Comparison of ENCODE assay signal across 10 mouse cellular contexts in genomic region chr12:51001722-51002592, GRCm38 (mm10).
DNase-seq lines count a peak whose midpoint lies in the region; ATAC-seq lines count a peak whose summit lies in the region.
"Had no signal": no experiment of that assay in that cellular context is flagged by ENCODE, and none has a peak within 500 bp of the region (broad histone marks: within the 10 kb centered on the region; RNA-seq: fewer than 3 reads in every experiment).

No protein-coding gene starts in this region.

- no peak overlapping the region for H3K9ac ChIP-seq in limb, embryonic 11.5 days (ENCODE audit: low read length)
- no peak overlapping the region for H3K9ac ChIP-seq in embryonic facial prominence, embryonic 14.5 days (ENCODE audit: low read depth, low read length)
- no peak overlapping the region for H3K9ac ChIP-seq in hindbrain, embryonic 15.5 days
- no peak overlapping the region for H3K9ac ChIP-seq in neural tube, embryonic 12.5 days

- H3K9me3 ChIP-seq in limb, embryonic 11.5 days (ENCODE audit: control insufficient read depth, low read length) = no peaks in the 10 kb centered on the region
- H3K9me3 ChIP-seq in limb, embryonic 10.5 days (replicated peaks) = no peaks in the 10 kb centered on the region
- no peaks in the 10 kb centered on the region for H3K9me3 ChIP-seq in embryonic facial prominence, embryonic 14.5 days (ENCODE audit: control insufficient read depth, low read length)
- no peaks in the 10 kb centered on the region for H3K9me3 ChIP-seq in hindbrain, embryonic 15.5 days
- no peaks in the 10 kb centered on the region for H3K9me3 ChIP-seq in neural tube, embryonic 12.5 days

- peaks cover 8% of the 10 kb centered on the region; the same call in 1 of the 2 replicates for H3K4me1 ChIP-seq in limb, embryonic 11.5 days (ENCODE audit: control insufficient read depth, insufficient read depth, low read length)
- peaks cover 31% of the 10 kb centered on the region for H3K4me1 ChIP-seq in limb, embryonic 10.5 days
- peaks cover 11% of the 10 kb centered on the region; the same call in 1 of the 2 replicates for H3K4me1 ChIP-seq in embryonic facial prominence, embryonic 14.5 days (ENCODE audit: control insufficient read depth, insufficient read depth, low read length)
- H3K4me1 ChIP-seq in hindbrain, embryonic 15.5 days (replicated peaks) = peaks cover 37% of the 10 kb centered on the region
- H3K4me1 ChIP-seq in neural tube, embryonic 12.5 days = peaks cover 17% of the 10 kb centered on the region; the same call in 1 of the 2 replicates

- DNase-seq in limb, embryonic 11.5 days (ENCODE audit: low spot score) = peak; percentile 23
- no peak for DNase-seq in limb, embryonic 10.5 days (ENCODE audit: low spot score)
- DNase-seq in embryonic facial prominence, embryonic 14.5 days (ENCODE audit: low spot score) = peak; percentile 51
- DNase-seq in kidney, adult 18-20 months = no peak
- DNase-seq in cerebellum, adult 18-20 months = no peak
- DNase-seq in thymus, postnatal 14 days = no peak
- DNase-seq: cerebellum, adult 11 months; gastrocnemius, postnatal 25 days had no signal

- H3K4me2 ChIP-seq in limb, embryonic 11.5 days (ENCODE audit: low read depth, severe bottlenecking) = 0 out of 2 replicates have a peak overlapping the region, but pooled peaks have one; percentile 10
- H3K4me2 ChIP-seq in embryonic facial prominence, embryonic 14.5 days (ENCODE audit: low read depth, low read length) = no peak overlapping the region
- H3K4me2 ChIP-seq in hindbrain, embryonic 15.5 days = peak overlapping the region; percentile 20
- peak overlapping the region; percentile 40 for H3K4me2 ChIP-seq in neural tube, embryonic 12.5 days (replicated peaks)

- H3K36me3 ChIP-seq in limb, embryonic 11.5 days (ENCODE audit: control insufficient read depth, insufficient read depth, low read length) = no peaks in the 10 kb centered on the region
- H3K36me3 ChIP-seq in limb, embryonic 10.5 days = no peaks in the 10 kb centered on the region
- no peaks in the 10 kb centered on the region for H3K36me3 ChIP-seq in embryonic facial prominence, embryonic 14.5 days (ENCODE audit: control insufficient read depth, insufficient read depth, low read length)
- no peaks in the 10 kb centered on the region for H3K36me3 ChIP-seq in hindbrain, embryonic 15.5 days
- no peaks in the 10 kb centered on the region for H3K36me3 ChIP-seq in neural tube, embryonic 12.5 days

- no peak overlapping the region for H3K4me3 ChIP-seq in limb, embryonic 11.5 days (ENCODE audit: low read depth, low read length)
- no peak overlapping the region for H3K4me3 ChIP-seq in limb, embryonic 10.5 days
- no peak overlapping the region for H3K4me3 ChIP-seq in embryonic facial prominence, embryonic 14.5 days (ENCODE audit: low read depth, low read length)
- H3K4me3 ChIP-seq in hindbrain, embryonic 15.5 days = no peak overlapping the region
- H3K4me3 ChIP-seq in neural tube, embryonic 12.5 days = no peak overlapping the region

- no peaks in the 10 kb centered on the region for H3K27me3 ChIP-seq in limb, embryonic 11.5 days (ENCODE audit: control insufficient read depth, insufficient read depth, low read length)
- no peaks in the 10 kb centered on the region for H3K27me3 ChIP-seq in limb, embryonic 10.5 days (ENCODE audit: low read depth, poor library complexity, severe bottlenecking)
- no peaks in the 10 kb centered on the region for H3K27me3 ChIP-seq in embryonic facial prominence, embryonic 14.5 days (replicated peaks; ENCODE audit: control insufficient read depth, insufficient read depth, low read length)
- H3K27me3 ChIP-seq in hindbrain, embryonic 15.5 days = peaks cover 17% of the 10 kb centered on the region; the same call in 1 of the 2 replicates
- H3K27me3 ChIP-seq in neural tube, embryonic 12.5 days (replicated peaks) = peaks cover 15% of the 10 kb centered on the region

- no peak overlapping the region for H3K27ac ChIP-seq in limb, embryonic 11.5 days (replicated peaks; ENCODE audit: low read depth, low read length)
- H3K27ac ChIP-seq in limb, embryonic 10.5 days = no peak overlapping the region
- no peak overlapping the region for H3K27ac ChIP-seq in embryonic facial prominence, embryonic 14.5 days (replicated peaks; ENCODE audit: low read depth, low read length)
- peak overlapping the region; percentile 74 for H3K27ac ChIP-seq in hindbrain, embryonic 15.5 days (replicated peaks)
- no peak overlapping the region for H3K27ac ChIP-seq in neural tube, embryonic 12.5 days

- ATAC-seq in limb, embryonic 11.5 days (ENCODE audit: insufficient number of reproducible peaks, low FRiP score, low TSS enrichment, low read depth) = no peak
- ATAC-seq in embryonic facial prominence, embryonic 14.5 days (ENCODE audit: low read depth) = peak; percentile 53
- ATAC-seq in hindbrain, embryonic 15.5 days (ENCODE audit: low FRiP score, low read depth) = peak; percentile 78
- peak; percentile 69 for ATAC-seq in neural tube, embryonic 12.5 days (ENCODE audit: low FRiP score, low read depth)

- WGBS in limb, embryonic 11.5 days = 14% methylated on average over 12 of the region's 12 CpGs
- WGBS in limb, embryonic 10.5 days = 21% methylated on average over 12 of the region's 12 CpGs
- WGBS in embryonic facial prominence, embryonic 14.5 days = 24% methylated on average over 12 of the region's 12 CpGs
- whole genome bisulfite sequencing in hindbrain, embryonic 15.5 days = 8% methylated on average over 12 of the region's 12 CpGs
- 8% methylated on average over 12 of the region's 12 CpGs for WGBS in neural tube, embryonic 12.5 days

Comparison
In these comparisons a context has a peak if more than half of its experiments do, and no peak if none do; other contexts are left out.
1. DNase-seq: peak in limb, embryonic 11.5 days (single experiment) and embryonic facial prominence, embryonic 14.5 days (single experiment); none in limb, embryonic 10.5 days (single experiment), kidney, adult 18-20 months (single experiment), cerebellum, adult 18-20 months (0 of 2) and thymus, postnatal 14 days (single experiment).